Mouse (Mus musculus): ENCODE measurements around the gene Mme. TPM values are rescaled to one million over a fixed set of nuclear protein-coding genes. Genes with fewer than 3 reads are reported as not detected.

The Mme gene
- total RNA-seq, 2 experiments from 2014 or later: 5.5 to 9.1 TPM

DNA sequence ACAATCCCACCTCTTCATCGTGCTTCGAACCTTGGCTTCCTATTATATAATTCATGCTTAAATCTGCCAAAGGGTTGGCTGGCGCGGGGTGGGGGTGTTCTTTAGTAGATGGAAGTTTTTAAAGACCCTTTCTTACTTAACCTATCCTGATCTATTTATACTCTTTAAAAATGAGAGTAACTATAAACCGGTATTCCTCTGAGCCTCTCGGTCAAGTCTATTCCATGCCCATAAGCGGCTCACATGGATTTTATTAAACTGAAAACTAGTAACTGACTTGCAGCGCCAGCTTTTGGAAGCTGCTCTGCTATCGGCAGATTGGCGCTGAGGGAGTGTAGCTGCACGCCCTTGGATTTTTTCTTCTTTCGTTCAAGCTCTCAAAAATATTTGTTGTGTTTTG lies 55.1 kb downstream of the Mme start:
- peak in 1 of 2 experiments; percentile 19 for DNase-seq (ENCODE audit: extremely low spot score in 1 of 2, low spot score in 2 of 2)
- Histone ChIP-seq H3K27ac (no peak overlapping the region), H3K4me3 (peak overlapping the region; percentile 69)
- no peak for TF ChIP-seq CTCF (IDR thresholded peaks at IDR 0.05)
- intact Hi-C loops (cut with DNase I): loop anchor here (10.0 kb wide), 1 partner anchor 372 kb away; no protein-coding TSS in a partner anchor

DNA sequence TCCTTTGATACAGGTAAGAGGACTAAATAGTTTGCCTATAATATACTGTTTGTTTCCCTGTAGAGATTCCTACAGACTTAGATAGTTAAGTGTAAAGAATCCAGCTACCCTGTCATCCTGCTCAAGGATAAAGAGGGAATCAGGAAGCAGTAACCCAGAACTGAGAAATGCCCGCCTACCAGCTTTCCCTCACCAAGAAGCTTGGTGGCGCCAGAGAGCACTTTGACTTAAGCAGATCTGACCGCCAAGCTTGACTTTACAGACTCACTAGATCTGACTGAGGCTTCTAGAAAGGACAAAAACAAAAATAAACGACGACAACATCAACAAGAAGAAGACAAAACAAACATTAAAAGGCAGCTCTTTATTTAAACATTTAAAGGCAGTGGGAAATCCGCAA lies 56.5 kb downstream of the Mme start:
- peak; percentile 66 to 70 for DNase-seq (ENCODE audit: extremely low spot score in 1 of 2, low spot score in 2 of 2)
- intact Hi-C loops (cut with DNase I): loop anchor here (10.0 kb wide), 1 partner anchor 373 kb away; no protein-coding TSS in a partner anchor
- peak; percentile 74 for TF ChIP-seq CTCF (IDR thresholded peaks at IDR 0.05)
- Histone ChIP-seq H3K27ac (no peak overlapping the region), H3K4me3 (no peak overlapping the region)

DNA sequence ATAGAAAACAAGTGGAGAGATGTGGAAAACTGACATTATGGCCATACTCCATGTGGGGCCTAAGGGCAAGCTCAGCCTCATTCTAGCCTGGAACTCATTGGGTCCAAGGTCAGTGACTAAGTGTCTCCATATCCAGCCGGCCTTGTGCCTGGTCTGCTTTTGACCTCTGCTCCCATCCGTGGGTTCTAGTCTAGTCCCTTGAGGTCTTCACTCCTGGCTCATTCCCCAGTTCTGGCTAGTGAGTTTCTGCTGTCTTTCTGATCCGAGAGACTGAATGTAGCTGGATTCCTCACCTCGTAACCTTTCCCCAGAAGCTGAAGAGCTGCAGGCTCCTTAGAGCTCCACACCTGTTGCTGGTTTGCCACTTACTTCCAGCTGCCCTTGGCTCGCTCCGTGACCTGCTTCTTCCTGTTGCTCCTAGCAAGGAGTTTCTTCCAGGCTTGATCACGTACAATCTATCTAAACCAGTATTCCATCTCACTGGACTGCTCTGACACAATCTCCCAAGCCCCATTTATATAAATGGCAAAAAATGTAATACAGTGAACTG lies 73.9 kb downstream of the Mme start:
- intact Hi-C loops (cut with DNase I): no loop called here
- H3K4me3 ChIP-seq: no peak overlapping the region
- TF ChIP-seq CTCF (IDR thresholded peaks at IDR 0.05): no peak
- DNase-seq (ENCODE audit: extremely low spot score in 1 of 2, low spot score in 2 of 2): no peak
- H3K27ac ChIP-seq: no peak overlapping the region

DNA sequence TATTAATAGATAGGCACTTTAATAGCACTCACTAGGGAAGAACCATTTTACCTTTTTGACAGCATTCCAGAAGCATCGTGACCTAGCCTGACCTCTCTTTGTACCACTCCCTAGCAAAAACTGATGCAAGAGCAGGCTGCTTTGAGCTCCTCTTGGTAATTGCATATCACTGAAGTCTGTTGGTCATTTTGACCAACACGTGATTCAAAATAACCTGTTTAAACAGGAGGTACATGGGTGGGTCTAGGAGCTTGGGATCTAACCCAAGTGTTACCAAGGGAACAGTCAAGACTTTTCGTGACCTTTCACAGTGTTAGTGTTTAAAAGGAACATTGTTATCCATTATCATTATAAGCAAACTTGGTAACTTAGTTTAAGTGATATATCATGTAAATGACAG lies 76.2 kb downstream of the Mme start:
- Histone ChIP-seq H3K4me3 (no peak overlapping the region), H3K27ac (no peak overlapping the region)
- DNase-seq (ENCODE audit: extremely low spot score in 1 of 2, low spot score in 2 of 2): no peak
- intact Hi-C loops (cut with DNase I): no loop called here
- no peak for TF ChIP-seq CTCF (IDR thresholded peaks at IDR 0.05)

DNA sequence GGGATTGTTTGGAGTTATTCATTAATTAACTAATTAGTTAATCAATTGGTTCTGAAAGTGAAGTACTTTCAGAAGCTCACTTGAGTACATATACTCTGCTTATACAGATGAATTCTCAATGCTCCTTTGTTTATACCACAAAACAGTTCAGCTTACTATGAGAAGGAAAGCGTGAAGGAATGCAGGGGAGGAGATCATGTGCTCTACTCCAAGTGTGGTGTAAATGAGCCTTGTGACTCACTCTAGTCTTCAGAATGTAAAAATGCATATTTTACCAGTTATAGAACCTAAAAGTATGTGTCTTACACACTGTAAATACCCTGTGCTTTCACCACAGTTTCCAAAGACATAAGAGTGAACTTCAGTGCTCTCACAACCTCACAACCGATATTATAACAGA lies 84.3 kb downstream of the Mme start:
- no peak overlapping the region for H3K4me3 ChIP-seq
- no peak for TF ChIP-seq CTCF (IDR thresholded peaks at IDR 0.05)
- no peak for DNase-seq (ENCODE audit: extremely low spot score in 1 of 2, low spot score in 2 of 2)
- no peak overlapping the region for H3K27ac ChIP-seq
- intact Hi-C loops (cut with DNase I): no loop called here

DNA sequence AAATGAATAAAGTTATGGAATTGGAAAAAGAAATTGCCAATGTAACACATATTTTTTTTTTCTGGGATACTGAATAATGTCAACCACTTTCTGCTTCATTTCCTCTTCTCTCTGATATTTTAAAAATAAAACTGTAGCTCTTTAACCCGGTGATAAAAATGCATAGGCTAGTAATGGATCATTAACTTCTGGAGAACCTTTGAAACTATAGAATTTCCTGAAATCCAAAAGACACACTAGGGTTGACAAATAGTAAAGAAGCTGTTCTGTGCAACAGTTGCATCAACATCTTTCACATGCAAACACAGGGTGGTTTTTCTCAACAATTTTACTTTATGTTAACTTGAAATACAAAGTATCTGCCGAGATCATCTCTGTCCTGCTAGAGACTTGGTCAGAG lies 98.8 kb downstream of the Mme start:
- H3K27ac ChIP-seq: no peak overlapping the region
- H3K4me3 ChIP-seq: no peak overlapping the region
- no peak for TF ChIP-seq CTCF (IDR thresholded peaks at IDR 0.05)
- DNase-seq (ENCODE audit: extremely low spot score in 1 of 2, low spot score in 2 of 2): no peak
- intact Hi-C loops (cut with DNase I): no loop called here

DNA sequence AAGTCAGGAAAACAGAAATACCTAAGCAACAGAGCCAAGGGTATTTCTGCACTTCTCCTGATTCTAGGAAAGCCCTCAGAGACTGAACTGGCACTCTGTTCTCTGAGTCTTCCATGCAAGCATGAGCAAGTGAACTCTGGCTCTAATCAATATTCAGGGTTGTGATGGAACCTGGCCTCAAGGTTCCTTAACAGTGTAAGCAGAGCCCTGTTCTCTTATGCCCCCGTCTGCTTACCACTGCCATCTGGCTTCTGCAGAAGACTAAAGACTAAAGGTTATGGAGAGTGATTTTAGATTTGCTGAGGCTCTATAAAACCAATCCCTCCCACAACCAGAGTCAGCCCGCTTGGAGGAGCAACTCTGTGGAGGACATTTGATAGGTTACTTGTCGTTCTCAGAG lies 99.2 kb downstream of the Mme start:
- DNase-seq (ENCODE audit: extremely low spot score in 1 of 2, low spot score in 2 of 2): no peak
- TF ChIP-seq CTCF (IDR thresholded peaks at IDR 0.05): no peak
- no peak overlapping the region for H3K4me3 ChIP-seq
- no peak overlapping the region for H3K27ac ChIP-seq
- intact Hi-C loops (cut with DNase I): no loop called here

DNA sequence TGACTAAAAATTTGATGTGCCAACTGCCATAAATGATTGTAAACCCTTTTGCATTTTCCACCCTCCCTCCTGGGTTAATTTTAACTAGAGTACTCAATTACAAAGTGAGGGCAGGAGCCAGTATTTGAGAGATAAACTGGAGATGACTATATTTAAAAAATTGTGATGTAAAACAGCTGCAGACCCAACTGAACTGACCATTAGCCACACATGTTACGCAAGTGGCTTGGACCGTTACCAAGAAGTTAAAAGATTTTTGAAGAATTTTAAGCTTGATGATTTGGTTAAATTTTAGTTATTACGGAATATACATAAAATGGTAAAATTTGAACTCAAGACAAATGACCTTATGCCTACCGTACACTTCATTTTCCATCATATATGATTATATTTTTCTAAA lies 100.1 kb downstream of the Mme start:
- H3K27ac ChIP-seq: no peak overlapping the region
- no peak overlapping the region for H3K4me3 ChIP-seq
- intact Hi-C loops (cut with DNase I): no loop called here
- no peak for TF ChIP-seq CTCF (IDR thresholded peaks at IDR 0.05)
- no peak for DNase-seq (ENCODE audit: extremely low spot score in 1 of 2, low spot score in 2 of 2)

DNA sequence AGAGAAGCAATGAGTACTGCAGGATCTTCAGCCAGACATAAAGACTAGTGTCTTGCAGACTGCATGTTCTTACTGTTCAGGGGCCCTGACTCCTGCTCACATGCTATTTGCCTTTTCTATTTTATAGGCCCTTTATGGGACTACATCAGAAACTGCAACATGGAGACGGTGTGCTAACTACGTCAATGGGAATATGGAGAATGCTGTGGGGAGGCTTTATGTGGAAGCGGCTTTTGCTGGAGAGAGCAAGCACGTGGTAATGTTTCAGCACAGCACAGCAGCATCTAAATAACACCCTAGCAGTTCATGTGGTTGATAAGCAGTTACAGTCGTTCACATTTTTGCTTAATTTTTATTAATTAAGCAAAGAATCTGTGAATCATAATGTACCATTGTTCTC lies 103.7 kb downstream of the Mme start:
- H3K27ac ChIP-seq: no peak overlapping the region
- no peak for DNase-seq (ENCODE audit: extremely low spot score in 1 of 2, low spot score in 2 of 2)
- intact Hi-C loops (cut with DNase I): no loop called here
- H3K4me3 ChIP-seq: no peak overlapping the region
- TF ChIP-seq CTCF (IDR thresholded peaks at IDR 0.05): no peak

DNA sequence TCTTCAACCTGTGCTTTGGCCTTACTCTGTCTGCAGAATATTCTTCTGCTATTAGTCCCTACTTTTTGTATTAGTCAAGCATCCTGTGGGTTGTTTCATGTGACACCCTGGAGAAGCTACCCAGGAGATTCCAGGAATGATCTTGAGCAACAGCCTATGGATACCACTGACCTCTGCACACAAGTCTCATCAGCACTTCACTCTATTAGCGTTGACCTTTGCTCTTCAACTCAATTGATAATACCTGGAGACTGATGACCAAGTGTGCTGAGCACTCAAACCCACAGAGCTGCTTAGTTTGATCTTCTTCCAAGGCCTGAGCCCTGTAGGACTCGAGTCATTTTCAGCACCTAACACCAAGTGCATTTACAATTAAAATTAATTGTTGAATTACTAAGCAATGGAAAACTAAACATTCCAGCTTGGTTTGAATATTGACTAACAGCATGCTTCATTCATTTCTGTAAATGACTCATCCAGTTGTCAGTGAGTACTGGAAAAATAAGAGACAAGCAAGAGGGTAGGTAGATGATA lies 107.6 kb downstream of the Mme start:
- intact Hi-C loops (cut with DNase I): no loop called here
- Histone ChIP-seq H3K4me3 (no peak overlapping the region), H3K27ac (no peak overlapping the region)
- TF ChIP-seq CTCF (IDR thresholded peaks at IDR 0.05): no peak
- no peak for DNase-seq (ENCODE audit: extremely low spot score in 1 of 2, low spot score in 2 of 2)

DNA sequence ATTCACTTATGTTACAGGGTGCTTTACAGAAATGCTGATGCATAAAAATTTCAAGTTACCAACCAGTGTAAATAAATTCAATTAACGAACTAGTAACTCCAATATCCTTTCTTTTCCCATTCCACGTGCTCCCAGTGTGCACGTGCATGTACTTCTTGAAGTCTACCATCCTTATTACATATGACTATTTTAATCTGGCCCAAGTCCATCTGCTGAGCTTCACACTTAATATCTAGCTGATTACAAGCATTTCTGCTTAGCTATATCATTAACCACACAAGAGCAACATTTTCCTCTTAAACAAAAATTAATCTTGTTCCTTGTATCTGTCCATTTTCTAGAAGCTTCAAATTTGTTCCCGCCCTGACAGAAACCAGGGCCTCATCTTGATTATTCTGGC lies 108.9 kb downstream of the Mme start:
- H3K4me3 ChIP-seq: no peak overlapping the region
- H3K27ac ChIP-seq: no peak overlapping the region
- no peak for TF ChIP-seq CTCF (IDR thresholded peaks at IDR 0.05)
- intact Hi-C loops (cut with DNase I): no loop called here
- no peak for DNase-seq (ENCODE audit: extremely low spot score in 1 of 2, low spot score in 2 of 2)

DNA sequence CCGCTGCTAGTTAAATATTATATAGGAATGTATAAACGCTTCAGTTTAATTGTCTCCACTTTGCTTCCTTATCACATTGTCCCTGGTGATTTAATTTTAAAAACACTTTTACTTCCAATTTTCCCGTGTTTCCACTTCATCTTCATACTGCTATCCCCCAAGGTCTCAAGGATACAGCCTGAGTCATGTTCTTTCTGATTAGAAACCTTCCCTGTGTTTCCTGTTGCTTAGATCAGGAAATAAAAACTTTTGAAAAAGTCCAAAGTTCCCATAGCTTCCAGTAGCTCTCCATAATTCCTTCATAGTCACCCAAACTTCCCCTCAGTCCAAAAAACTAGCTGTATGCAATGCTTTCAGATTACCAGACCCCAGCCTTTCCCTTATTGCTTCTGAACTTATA lies 109.4 kb downstream of the Mme start:
- Histone ChIP-seq H3K4me3 (no peak overlapping the region), H3K27ac (no peak overlapping the region)
- TF ChIP-seq CTCF (IDR thresholded peaks at IDR 0.05): no peak
- DNase-seq (ENCODE audit: extremely low spot score in 1 of 2, low spot score in 2 of 2): no peak
- intact Hi-C loops (cut with DNase I): no loop called here

DNA sequence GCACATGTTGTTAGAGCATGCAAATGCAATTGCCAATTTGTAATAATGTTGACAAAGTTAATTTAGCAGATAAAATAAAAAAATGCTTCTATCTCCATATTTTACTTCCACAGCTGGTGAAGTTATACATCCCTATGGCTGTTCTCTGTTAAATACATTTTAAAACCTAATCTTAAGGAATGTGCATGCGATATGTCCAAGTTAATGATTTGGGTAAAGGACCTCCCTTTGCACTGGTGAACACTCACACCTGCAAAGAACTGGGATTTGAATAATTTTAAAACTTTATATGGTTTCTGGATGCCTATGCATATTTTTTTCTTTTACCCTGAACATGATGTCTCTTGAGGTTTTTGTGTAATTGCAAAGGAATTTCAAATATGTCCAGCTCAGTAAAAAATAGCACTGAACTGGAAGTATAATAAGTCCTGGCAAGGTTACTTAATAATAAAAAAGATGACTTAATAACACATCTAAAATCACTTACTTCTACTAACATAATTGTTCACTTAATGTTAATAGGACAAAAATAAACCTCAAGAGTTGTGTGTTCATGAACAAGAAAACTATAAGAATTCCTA lies 110.4 kb downstream of the Mme start:
- no peak for TF ChIP-seq CTCF (IDR thresholded peaks at IDR 0.05)
- no peak for DNase-seq (ENCODE audit: extremely low spot score in 1 of 2, low spot score in 2 of 2)
- H3K27ac ChIP-seq: no peak overlapping the region
- intact Hi-C loops (cut with DNase I): no loop called here
- no peak overlapping the region for H3K4me3 ChIP-seq

Measured in left cerebral cortex, adult 2 months (tissue).